Mouse (Mus musculus) hindbrain, embryonic 13.5 days (tissue): ENCODE results near the gene Zranb3. TPM values are rescaled to one million over a fixed set of nuclear protein-coding genes. Genes with fewer than 3 reads are reported as not detected.
"Not testable (repeated sequence)": the region's sequence is repeated elsewhere in the genome, so short reads cannot be mapped to it uniquely, and the experiment has no call there.

Experiments used
- ATAC-seq: fragments of 200-750 bp; cut with Nextera tagmentation; 2 replicates; pipeline ENCODE4 v1.8.0; 2017; ENCODE audit warnings: moderate TSS enrichment; ENCODE audit not compliant: low FRiP score
- H3K27ac ChIP-seq: fragments of 300-500 bp; sonication (generic); 2 replicates; pipeline ENCODE4 v1.5.1; 2015; ENCODE audit warnings: inconsistent platforms, mild to moderate bottlenecking, moderate library complexity
- H3K27me3 ChIP-seq: fragments of 300-500 bp; sonication (generic); 2 replicates; pipeline ENCODE4 v1.6.1; 2015; ENCODE audit warnings: mild to moderate bottlenecking, inconsistent platforms
- H3K36me3 ChIP-seq: fragments of 300-500 bp; sonication (generic); 2 replicates; pipeline ENCODE4 v1.6.1; 2015; ENCODE audit warnings: mild to moderate bottlenecking, inconsistent platforms
- H3K4me1 ChIP-seq: fragments of 300-500 bp; sonication (generic); replicated peaks from 2 replicates; pipeline ENCODE4 v1.6.1; 2015; ENCODE audit warnings: inconsistent platforms
- H3K4me2 ChIP-seq: fragments of 300-500 bp; sonication (generic); 2 replicates; pipeline ENCODE4 v1.6.1; 2015; ENCODE audit warnings: inconsistent platforms, mild to moderate bottlenecking, moderate library complexity
- H3K4me3 ChIP-seq: fragments of 300-500 bp; sonication (generic); 2 replicates; pipeline ENCODE4 v1.5.1; 2015; ENCODE audit warnings: mild to moderate bottlenecking, inconsistent platforms
- H3K9ac ChIP-seq: fragments of 300-500 bp; sonication (generic); 2 replicates; pipeline ENCODE4 v1.6.1; 2015; ENCODE audit warnings: mild to moderate bottlenecking, inconsistent platforms
- H3K9me3 ChIP-seq: fragments of 300-500 bp; sonication (generic); 2 replicates; pipeline ENCODE4 v1.6.1; 2016; ENCODE audit warnings: inconsistent platforms
- WGBS: fragments of 180-500 bp; shearing (Covaris S2); methylation state at CpG from one replicate; pipeline ENCODE4 v1.1.7; 2015; 5-methylcytosine and 5-hydroxymethylcytosine counted together
- polyA plus RNA-seq: library from polyadenylated mRNA; unstranded; fragments of >200 nt; fragmentation: Nextera tagmentation; extraction: Ambion mirVana; gene quantifications from 2 replicates; pipeline ENCODE4 v1.2.1, GENCODE M21; 2015

The Zranb3 gene
- polyA plus RNA-seq, 1 experiment from 2014 or later: 3.9 TPM

GRCm38 (mm10) chr1:128046455-128046854, 56.4 kb downstream of the Zranb3 start:
- Histone ChIP-seq H3K4me2 (no peak overlapping the region), H3K27me3 (no peaks in the 10 kb centered on the region)
- no peak for ATAC-seq

GRCm38 (mm10) chr1:128044181-128044580, 58.7 kb downstream of the Zranb3 start:
- Histone ChIP-seq H3K27me3 (no peaks in the 10 kb centered on the region), H3K4me2 (no peak overlapping the region), H3K36me3 (no peaks in the 10 kb centered on the region), H3K9me3 (no peaks in the 10 kb centered on the region), H3K4me1 (no peaks in the 10 kb centered on the region), H3K27ac (no peak overlapping the region), H3K9ac (no peak overlapping the region), H3K4me3 (no peak overlapping the region)
- 94% methylated on average over 4 of the region's 4 CpGs for WGBS
- ATAC-seq: no peak

More at GRCm38 (mm10) chr1:128046455-128046854, 56.4 kb downstream of the Zranb3 start:
- Histone ChIP-seq H3K4me3 (no peak overlapping the region), H3K36me3 (no peaks in the 10 kb centered on the region), H3K9me3 (no peaks in the 10 kb centered on the region), H3K4me1 (no peaks in the 10 kb centered on the region), H3K27ac (no peak overlapping the region), H3K9ac (no peak overlapping the region)
- 93% methylated on average over 2 of the region's 2 CpGs for WGBS

GRCm38 (mm10) chr1:128036296-128036695, 66.6 kb downstream of the Zranb3 start:
- Histone ChIP-seq H3K4me3 (no peak overlapping the region), H3K9me3 (no peaks in the 10 kb centered on the region), H3K4me2 (no peak overlapping the region), H3K9ac (no peak overlapping the region), H3K27ac (no peak overlapping the region), H3K4me1 (no peaks in the 10 kb centered on the region), H3K36me3 (no peaks in the 10 kb centered on the region), H3K27me3 (no peaks in the 10 kb centered on the region)
- 90% methylated on average over 6 of the region's 6 CpGs for WGBS
- ATAC-seq: no peak

GRCm38 (mm10) chr1:128032123-128032522, 70.7 kb downstream of the Zranb3 start:
- no peak overlapping the region for H3K4me3 ChIP-seq
- no peaks in the 10 kb centered on the region for H3K9me3 ChIP-seq
- no peak overlapping the region for H3K9ac ChIP-seq
- no peaks in the 10 kb centered on the region for H3K36me3 ChIP-seq
- ATAC-seq: no peak
- no peaks in the 10 kb centered on the region for H3K27me3 ChIP-seq
- no peaks in the 10 kb centered on the region for H3K4me1 ChIP-seq
- no peak overlapping the region for H3K4me2 ChIP-seq
- H3K27ac ChIP-seq: no peak overlapping the region
- 100% methylated on average over 1 of the region's 1 CpGs for WGBS

GRCm38 (mm10) chr1:128031524-128031923, 71.3 kb downstream of the Zranb3 start:
- Histone ChIP-seq H3K27me3 (no peaks in the 10 kb centered on the region), H3K9me3 (no peaks in the 10 kb centered on the region), H3K4me3 (no peak overlapping the region), H3K4me2 (no peak overlapping the region), H3K9ac (no peak overlapping the region), H3K27ac (no peak overlapping the region), H3K36me3 (no peaks in the 10 kb centered on the region), H3K4me1 (no peaks in the 10 kb centered on the region)
- ATAC-seq: no peak
- 94% methylated on average over 2 of the region's 2 CpGs for WGBS

- Histone ChIP-seq H3K4me2 (no peak overlapping the region), H3K9me3 (no peaks in the 10 kb centered on the region), H3K4me3 (no peak overlapping the region), H3K9ac (no peak overlapping the region), H3K27me3 (no peaks in the 10 kb centered on the region), H3K4me1 (no peaks in the 10 kb centered on the region), H3K27ac (no peak overlapping the region), H3K36me3 (no peaks in the 10 kb centered on the region)
- ATAC-seq: no peak
- 95% methylated on average over 4 of the region's 4 CpGs for WGBS
Measured at GRCm38 (mm10) chr1:128024363-128025114, 78.3 kb downstream of the Zranb3 start.

- Histone ChIP-seq H3K36me3 (no peaks in the 10 kb centered on the region), H3K27ac (peak overlapping the region; percentile 19), H3K9me3 (no peaks in the 10 kb centered on the region), H3K4me1 (no peaks in the 10 kb centered on the region), H3K4me2 (no peak overlapping the region), H3K9ac (no peak overlapping the region), H3K4me3 (no peak overlapping the region), H3K27me3 (no peaks in the 10 kb centered on the region)
- no peak for ATAC-seq
- WGBS: 57% methylated on average over 2 of the region's 2 CpGs
Measured at GRCm38 (mm10) chr1:128020001-128020770, 82.7 kb downstream of the Zranb3 start.

GRCm38 (mm10) chr1:128016035-128016492, 86.8 kb downstream of the Zranb3 start:
- Histone ChIP-seq H3K9me3 (no peaks in the 10 kb centered on the region), H3K4me1 (no peaks in the 10 kb centered on the region), H3K4me3 (no peak overlapping the region), H3K4me2 (no peak overlapping the region), H3K27me3 (no peaks in the 10 kb centered on the region), H3K27ac (no peak overlapping the region), H3K9ac (no peak overlapping the region), H3K36me3 (no peaks in the 10 kb centered on the region)
- no peak for ATAC-seq
- 51% methylated on average over 6 of the region's 6 CpGs for WGBS

- H3K4me3 ChIP-seq: no peak overlapping the region
- no peak for ATAC-seq
- no peaks in the 10 kb centered on the region for H3K36me3 ChIP-seq
- no peaks in the 10 kb centered on the region for H3K27me3 ChIP-seq
- H3K9me3 ChIP-seq: no peaks in the 10 kb centered on the region
- no peak overlapping the region for H3K4me2 ChIP-seq
- no peaks in the 10 kb centered on the region for H3K4me1 ChIP-seq
- WGBS: 84% methylated on average over 4 of the region's 4 CpGs
- no peak overlapping the region for H3K9ac ChIP-seq
- no peak overlapping the region for H3K27ac ChIP-seq
Measured at GRCm38 (mm10) chr1:128013698-128014386, 89.0 kb downstream of the Zranb3 start.

- ATAC-seq: no peak
Measured at GRCm38 (mm10) chr1:128009751-128010150, 93.1 kb downstream of the Zranb3 start.

GRCm38 (mm10) chr1:128006042-128006600, 96.7 kb downstream of the Zranb3 start:
- not testable (repeated sequence) for H3K4me1 ChIP-seq, H3K9ac ChIP-seq, H3K27me3 ChIP-seq, H3K36me3 ChIP-seq, H3K27ac ChIP-seq, H3K4me3 ChIP-seq, H3K4me2 ChIP-seq, H3K9me3 ChIP-seq, ATAC-seq
- WGBS: 91% methylated on average over 11 of the region's 11 CpGs

More at GRCm38 (mm10) chr1:128009751-128010150, 93.1 kb downstream of the Zranb3 start:
- Histone ChIP-seq H3K9ac (no peak overlapping the region), H3K9me3 (no peaks in the 10 kb centered on the region), H3K27ac (no peak overlapping the region), H3K4me3 (no peak overlapping the region), H3K27me3 (no peaks in the 10 kb centered on the region), H3K36me3 (no peaks in the 10 kb centered on the region), H3K4me2 (no peak overlapping the region), H3K4me1 (no peaks in the 10 kb centered on the region)
- WGBS: 94% methylated on average over 2 of the region's 2 CpGs

GRCm38 (mm10) chr1:128004371-128004720, 98.5 kb downstream of the Zranb3 start:
- 88% methylated on average over 2 of the region's 2 CpGs for WGBS
- ATAC-seq: no peak
- no peak overlapping the region for H3K27ac ChIP-seq

More at GRCm38 (mm10) chr1:128004371-128004720, 98.5 kb downstream of the Zranb3 start:
- Histone ChIP-seq H3K27me3 (no peaks in the 10 kb centered on the region), H3K4me1 (no peaks in the 10 kb centered on the region), H3K36me3 (no peaks in the 10 kb centered on the region), H3K4me3 (no peak overlapping the region), H3K9ac (no peak overlapping the region), H3K9me3 (no peaks in the 10 kb centered on the region), H3K4me2 (no peak overlapping the region)
